In the genomic region with DNA sequence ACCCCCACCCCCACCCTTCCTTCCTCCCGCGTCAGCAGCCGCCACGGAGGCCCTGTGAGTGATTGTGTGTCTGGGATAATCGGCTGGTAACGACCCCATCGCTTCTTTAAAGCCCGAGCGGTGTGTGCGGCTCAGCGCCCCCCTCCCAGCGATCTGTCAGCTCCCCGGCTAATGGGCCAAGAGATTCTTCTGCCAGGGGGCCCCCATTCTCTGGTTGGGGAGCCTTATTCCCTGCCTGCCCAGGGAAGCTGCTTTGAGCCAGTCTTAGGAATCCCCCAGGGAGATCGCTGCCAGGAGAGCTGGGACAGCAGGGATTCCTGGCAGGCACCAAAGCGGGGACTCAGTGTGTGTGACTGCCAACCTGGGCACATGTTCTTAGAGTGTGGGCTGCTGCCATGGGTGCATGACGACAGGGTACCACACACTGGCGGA, we compare ENCODE assay signal across 9 mouse cellular contexts. TPM values are rescaled to one million over a fixed set of nuclear protein-coding genes. Genes with fewer than 3 reads are reported as not detected.
A peak's percentile ranks its signal among the peaks of the same experiment; 100 is the strongest.
DNase-seq lines count a peak whose midpoint lies in the region; ATAC-seq and TF ChIP-seq lines count a peak whose summit lies in the region.
"Had no signal": no experiment of that assay in that cellular context is flagged by ENCODE, and none has a peak within 500 bp of the region (broad histone marks: within the 10 kb centered on the region; RNA-seq: fewer than 3 reads in every experiment).

No protein-coding gene starts in this region.

- H3K27me3 ChIP-seq in C2C12 (ENCODE audit: control insufficient read depth, insufficient read depth, insufficient read length): no peaks in the 10 kb centered on the region
- no peaks in the 10 kb centered on the region for H3K27me3 ChIP-seq in forebrain, embryonic 12.5 days
- H3K27me3 ChIP-seq in kidney, postnatal 0 days (ENCODE audit: insufficient read depth, low read length): no peaks in the 10 kb centered on the region
- no peaks in the 10 kb centered on the region for H3K27me3 ChIP-seq in midbrain, postnatal 0 days (ENCODE audit: insufficient read depth, low read length)

- peaks cover 82% of the 10 kb centered on the region for H3K36me3 ChIP-seq in C2C12 (ENCODE audit: control insufficient read depth, insufficient read depth)
- H3K36me3 ChIP-seq in forebrain, embryonic 12.5 days (replicated peaks): peaks cover 23% of the 10 kb centered on the region
- peaks cover 53% of the 10 kb centered on the region for H3K36me3 ChIP-seq in kidney, postnatal 0 days (ENCODE audit: insufficient read depth, low read length)
- H3K36me3 ChIP-seq in midbrain, postnatal 0 days (ENCODE audit: insufficient read depth, low read length): peaks cover 20% of the 10 kb centered on the region

- H3K4me3 ChIP-seq in C2C12 (ENCODE audit: insufficient read depth, poor library complexity, severe bottlenecking): peak overlapping the region; percentile 6
- H3K4me3 ChIP-seq in forebrain, embryonic 12.5 days (replicated peaks): peak overlapping the region; percentile 24
- no peak overlapping the region for H3K4me3 ChIP-seq in kidney, postnatal 0 days (replicated peaks; ENCODE audit: low read depth, low read length)
- no peak overlapping the region for H3K4me3 ChIP-seq in midbrain, postnatal 0 days (ENCODE audit: low read depth, low read length)

- peak; percentile 47 for ATAC-seq in forebrain, embryonic 12.5 days (ENCODE audit: low FRiP score)
- no peak for ATAC-seq in kidney, postnatal 0 days (replicated peaks; ENCODE audit: low FRiP score, low read depth)
- peak; percentile 15; the same call in 1 of the 2 replicates for ATAC-seq in midbrain, postnatal 0 days (ENCODE audit: low FRiP score)

- peaks cover 73% of the 10 kb centered on the region for H3K4me1 ChIP-seq in forebrain, embryonic 12.5 days
- H3K4me1 ChIP-seq in kidney, postnatal 0 days (replicated peaks; ENCODE audit: insufficient read depth, low read length): peaks cover 46% of the 10 kb centered on the region
- H3K4me1 ChIP-seq in midbrain, postnatal 0 days (ENCODE audit: insufficient read depth, low read length): peaks cover 16% of the 10 kb centered on the region

- peak overlapping the region; percentile 95 for H3K27ac ChIP-seq in forebrain, embryonic 12.5 days
- peak overlapping the region; percentile 40; the same call in 1 of the 2 replicates for H3K27ac ChIP-seq in kidney, postnatal 0 days
- H3K27ac ChIP-seq in midbrain, postnatal 0 days (ENCODE audit: low read depth, low read length): peak overlapping the region; percentile 14; the same call in 1 of the 2 replicates

- 9% methylated on average over 17 of the region's 17 CpGs for WGBS in forebrain, embryonic 12.5 days
- 29% methylated on average over 17 of the region's 17 CpGs for WGBS in kidney, postnatal 0 days
- WGBS in midbrain, postnatal 0 days: 22% methylated on average over 14 of the region's 17 CpGs

- TF ChIP-seq CTCF in C2C12 (IDR thresholded peaks at IDR 0.05; ENCODE audit: control insufficient read depth, insufficient read depth, insufficient read length): no peak
- TF ChIP-seq CTCF in kidney, postnatal 0 days (IDR thresholded peaks at IDR 0.05; ENCODE audit: low read depth): no peak
- TF ChIP-seq CTCF in midbrain, postnatal 0 days (IDR thresholded peaks at IDR 0.05): no peak

- DNase-seq in embryo, embryonic 10 days (ENCODE audit: low spot score): peak; percentile 69
- DNase-seq in embryo, embryonic 9.5 days (ENCODE audit: extremely low spot score): no peak
- DNase-seq in kidney, postnatal 0 days (ENCODE audit: low spot score): no peak
- DNase-seq in midbrain, postnatal 0 days (ENCODE audit: low spot score): peak; percentile 79
- no peak for DNase-seq in urinary bladder, adult 2 months (ENCODE audit: low spot score)
- DNase-seq in thymus, postnatal 0 days (ENCODE audit: low spot score): no peak

- H3K9me3 ChIP-seq in forebrain, embryonic 12.5 days: no peaks in the 10 kb centered on the region
- no peaks in the 10 kb centered on the region for H3K9me3 ChIP-seq in kidney, postnatal 0 days (replicated peaks; ENCODE audit: low read length)
- H3K9me3 ChIP-seq in midbrain, postnatal 0 days (ENCODE audit: low read length): no peaks in the 10 kb centered on the region

- H3K79me3 ChIP-seq in C2C12 (ENCODE audit: low read depth): peaks cover 22% of the 10 kb centered on the region

- no peak overlapping the region for H3ac ChIP-seq in C2C12 (ENCODE audit: control insufficient read depth, insufficient read length, low read depth)

- H3K4me2 ChIP-seq in forebrain, embryonic 12.5 days: peak overlapping the region; percentile 48
- H3K4me2 ChIP-seq in kidney, postnatal 0 days (ENCODE audit: low read length): no peak overlapping the region; the same call in 1 of the 2 replicates
- peak overlapping the region; percentile 21 for H3K4me2 ChIP-seq in midbrain, postnatal 0 days (ENCODE audit: low read depth, low read length, poor library complexity, severe bottlenecking)

- peak overlapping the region; percentile 41 for H3K9ac ChIP-seq in forebrain, embryonic 12.5 days
- no peak overlapping the region for H3K9ac ChIP-seq in kidney, postnatal 0 days (ENCODE audit: low read depth, low read length)
- 0 out of 2 replicates have a peak overlapping the region, but pooled peaks have one; percentile 15 for H3K9ac ChIP-seq in midbrain, postnatal 0 days (replicated peaks; ENCODE audit: low read length, poor library complexity, severe bottlenecking)

- H3K79me2 ChIP-seq in C2C12 (ENCODE audit: control insufficient read depth, insufficient read depth): peaks cover 48% of the 10 kb centered on the region

TF ChIP-seq in C2C12, 6 proteins besides CTCF, POLR2A, EP300 and RAD21:
- TF ChIP-seq MAX (IDR thresholded peaks at IDR 0.05) (no peak), CEBPB (IDR thresholded peaks at IDR 0.05; ENCODE audit: low read depth) (no peak), MYOD1 (IDR thresholded peaks at IDR 0.05; ENCODE audit: control insufficient read depth, insufficient read length, low read depth) (no peak), USF1 (IDR thresholded peaks at IDR 0.05; ENCODE audit: low read depth) (no peak), FOSL1 (IDR thresholded peaks at IDR 0.05; ENCODE audit: insufficient read depth, low read length, poor library complexity, severe bottlenecking) (no peak)

RNA-seq across cellular contexts. Expression of a gene that starts 13.3 kb away (rescaled TPM):
- polyA plus RNA-seq in C2C12 (2012; fragmentation: generic; extraction: Trizol): not detected
- 0.24 and 0.47 TPM in 2 replicates for polyA plus RNA-seq in forebrain, embryonic 12.5 days (2016; fragmentation: Nextera tagmentation; extraction: Ambion mirVana)
- 1.1 and 1.6 TPM in 2 replicates for polyA plus RNA-seq in kidney, postnatal 0 days (2015; fragmentation: Nextera tagmentation; extraction: Ambion mirVana)
- total RNA-seq in midbrain, postnatal 0 days (2014; rRNA removed): 3.0 and 5.1 TPM in 2 replicates
- polyA plus RNA-seq in midbrain, postnatal 0 days (2015; fragmentation: Nextera tagmentation; extraction: Ambion mirVana): 4.5 and 5.1 TPM in 2 replicates
- polyA plus RNA-seq in urinary bladder, adult 2 months (2012; rRNA removed): 0.55 and 0.87 TPM in 2 replicates
- polyA plus RNA-seq in thymus, postnatal 0 days (2015; fragmentation: Nextera tagmentation; extraction: Ambion mirVana): 0.27 and 0.51 TPM in 2 replicates
- total RNA-seq: liver, adult 2 months had no signal
- polyA plus RNA-seq: liver, adult 2 months had no signal

RNA-seq across cellular contexts. Expression of a gene that starts 41.9 kb away (rescaled TPM):
- 31.9 TPM for polyA plus RNA-seq in C2C12 (2012; fragmentation: generic; extraction: Trizol)
- polyA plus RNA-seq in forebrain, embryonic 12.5 days (2016; fragmentation: Nextera tagmentation; extraction: Ambion mirVana): 14.0 and 16.4 TPM in 2 replicates
- 25.7 and 26.3 TPM in 2 replicates for polyA plus RNA-seq in kidney, postnatal 0 days (2015; fragmentation: Nextera tagmentation; extraction: Ambion mirVana)
- total RNA-seq in midbrain, postnatal 0 days (2014; rRNA removed): 14.3 and 20.4 TPM in 2 replicates
- polyA plus RNA-seq in midbrain, postnatal 0 days (2015; fragmentation: Nextera tagmentation; extraction: Ambion mirVana): 8.2 and 8.7 TPM in 2 replicates
- polyA plus RNA-seq in urinary bladder, adult 2 months (2012; rRNA removed): 8.5 and 13.7 TPM in 2 replicates
- 40.4 and 41.0 TPM in 2 replicates for polyA plus RNA-seq in thymus, postnatal 0 days (2015; fragmentation: Nextera tagmentation; extraction: Ambion mirVana)

RNA-seq across cellular contexts. Expression of a gene that starts 54.5 kb away (rescaled TPM):
- polyA plus RNA-seq in C2C12 (2012; fragmentation: generic; extraction: Trizol): 83.8 TPM
- polyA plus RNA-seq in forebrain, embryonic 12.5 days (2016; fragmentation: Nextera tagmentation; extraction: Ambion mirVana): 355 and 367 TPM in 2 replicates
- 70.5 and 85.9 TPM in 2 replicates for polyA plus RNA-seq in kidney, postnatal 0 days (2015; fragmentation: Nextera tagmentation; extraction: Ambion mirVana)
- 13.9 and 21.1 TPM in 2 replicates for total RNA-seq in midbrain, postnatal 0 days (2014; rRNA removed)
- polyA plus RNA-seq in midbrain, postnatal 0 days (2015; fragmentation: Nextera tagmentation; extraction: Ambion mirVana): 7.4 and 10.0 TPM in 2 replicates
- 4.7 and 6.0 TPM in 2 replicates for polyA plus RNA-seq in urinary bladder, adult 2 months (2012; rRNA removed)
- polyA plus RNA-seq in thymus, postnatal 0 days (2015; fragmentation: Nextera tagmentation; extraction: Ambion mirVana): 298 and 329 TPM in 2 replicates

Comparison
In these comparisons a context has a peak if more than half of its experiments do, and no peak if none do; other contexts are left out.
1. DNase-seq: peak in embryo, embryonic 10 days (single experiment) and midbrain, postnatal 0 days (single experiment); none in embryo, embryonic 9.5 days (single experiment), kidney, postnatal 0 days (single experiment), urinary bladder, adult 2 months (single experiment) and thymus, postnatal 0 days (single experiment).
2. H3K4me3 ChIP-seq: peak in C2C12 (single experiment) and forebrain, embryonic 12.5 days (single experiment); none in kidney, postnatal 0 days (single experiment) and midbrain, postnatal 0 days (single experiment).
3. H3K27ac ChIP-seq: peak in every context shown above with its lines; median percentile 95 in forebrain, embryonic 12.5 days; 40 in kidney, postnatal 0 days; 14 in midbrain, postnatal 0 days.